Mouse (Mus musculus) heart, adult 2 months (tissue): ENCODE measurements around the gene St8sia1. TPM values are rescaled to one million over a fixed set of nuclear protein-coding genes. Genes with fewer than 3 reads are reported as not detected.
A peak's percentile ranks its signal among the peaks of the same experiment; 100 is the strongest.

ENCODE experiments used
- DNase-seq, 2 experiments: peaks; one replicate each; pipeline ENCODE4 v3.0.0; 2021
- H3K27ac ChIP-seq: fragments of 200-600 bp; 2 replicates; pipeline ENCODE4 v1.8.1; 2022
- H3K27me3 ChIP-seq: fragments of 200-500 bp; 2 replicates; pipeline ENCODE4 v1.6.1; 2012; ENCODE audit warnings: mild to moderate bottlenecking, low read length, inconsistent platforms, mixed read lengths; ENCODE audit not compliant: control insufficient read depth, insufficient read depth
- H3K36me3 ChIP-seq: fragments of 200-500 bp; 2 replicates; pipeline ENCODE4 v1.6.1; 2012; ENCODE audit warnings: low read length, inconsistent platforms; ENCODE audit not compliant: control insufficient read depth, insufficient read depth
- H3K4me1 ChIP-seq: fragments of 200-500 bp; 2 replicates; pipeline ENCODE4 v1.6.1; 2011; ENCODE audit warnings: low read length; ENCODE audit not compliant: control insufficient read depth, insufficient read depth
- H3K4me3 ChIP-seq: fragments of 200-600 bp; 2 replicates; pipeline ENCODE4 v1.8.1; 2022
- H3K79me2 ChIP-seq: fragments of 200-500 bp; replicated peaks from 2 replicates; pipeline ENCODE4 v1.6.1; 2012; ENCODE audit warnings: mild to moderate bottlenecking, inconsistent platforms, low read length, moderate library complexity, mixed read lengths; ENCODE audit not compliant: control insufficient read depth, insufficient read depth
- H3K9ac ChIP-seq: fragments of 200-500 bp; 2 replicates; pipeline ENCODE4 v1.6.1; 2012; ENCODE audit warnings: low read depth, mild to moderate bottlenecking, control low read depth, inconsistent platforms, low read length, mixed read lengths
- CTCF ChIP-seq: fragments of 200-600 bp; IDR thresholded peaks from 2 replicates; pipeline ENCODE4 v1.8.1; 2022; ENCODE audit warnings: antibody characterized with exemption, mild to moderate bottlenecking, moderate library complexity
- EP300 ChIP-seq: fragments of 200-500 bp; IDR thresholded peaks from 2 replicates; pipeline ENCODE4 v1.6.1; 2011; ENCODE audit warnings: low read depth, low read length, control low read depth; ENCODE audit not compliant: insufficient read depth
- POLR2A ChIP-seq: fragments of 200-500 bp; IDR thresholded peaks from 2 replicates; pipeline ENCODE4 v1.6.1; 2011; ENCODE audit warnings: mild to moderate bottlenecking, low read depth, low read length, control low read depth; ENCODE audit not compliant: insufficient read depth
- WGBS: fragments of 180-500 bp; shearing (Covaris S2); methylation state at CpG from one replicate; pipeline ENCODE4 v1.1.7; 2018; 5-methylcytosine and 5-hydroxymethylcytosine counted together
- intact Hi-C: fragments of 180-260 bp; cut with DNase I; formaldehyde crosslinking; loops from one replicate; pipeline ENCODE4 v1.15.1; 2025
- polyA plus RNA-seq: library from polyadenylated mRNA; depleted of rRNA; stranded (reverse); fragments of >200 nt; gene quantifications from 2 replicates; pipeline ENCODE4 v1.2.3, GENCODE M21; 2012
- total RNA-seq, 2 experiments: library from RNA; stranded (reverse); gene quantifications; 2 replicates each; pipeline ENCODE4 v1.2.3; 2021

St8sia1 gene
- total and polyA plus RNA-seq, 3 experiments, result 0.10 to 0.11 (median 0.10) TPM

DNA sequence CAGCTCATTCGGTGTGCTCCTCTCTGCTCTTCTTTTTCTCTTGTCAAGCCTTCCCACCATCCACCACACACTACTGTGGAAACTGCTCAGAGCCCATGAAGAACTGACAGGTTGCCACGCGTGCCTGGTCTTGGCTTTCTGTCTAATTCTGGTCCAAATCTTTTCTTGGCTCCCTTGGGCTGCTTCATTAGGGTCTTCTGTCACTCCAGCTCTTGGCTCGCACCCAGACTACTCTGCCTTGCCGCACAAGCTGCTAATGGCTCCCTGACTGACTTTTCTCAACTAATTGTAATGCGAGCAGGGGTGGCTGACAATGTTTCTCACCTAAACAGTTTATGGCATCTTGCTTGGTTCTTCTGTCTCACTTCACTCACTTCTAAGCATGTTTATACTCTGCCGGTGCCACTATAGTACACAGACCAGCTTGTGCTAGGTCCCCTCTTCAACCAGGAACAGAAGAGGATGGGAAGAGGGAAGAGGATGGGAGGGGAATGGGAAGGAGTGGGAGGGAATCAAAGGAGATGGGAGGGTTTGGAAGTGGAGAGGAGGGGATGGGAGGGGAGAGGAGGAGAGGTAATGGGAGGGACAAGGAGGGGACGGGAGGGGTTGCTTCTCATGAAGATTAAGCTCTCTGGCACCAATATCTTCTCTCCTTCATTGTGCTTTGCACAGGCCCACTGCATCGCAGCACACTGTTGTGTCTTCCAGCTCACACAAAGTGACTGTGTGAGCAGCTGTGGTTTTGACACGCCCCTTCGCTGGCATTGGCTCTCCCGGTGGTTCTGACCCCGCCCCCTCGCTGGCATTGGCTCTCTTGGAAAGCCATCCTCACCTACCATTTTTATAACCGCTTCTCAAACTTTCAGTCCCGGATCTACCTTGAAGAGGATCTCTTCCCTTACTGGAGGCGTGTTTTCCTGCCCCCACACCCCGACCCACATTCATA, 175.9 kb downstream of the St8sia1 start:
- DNase-seq, result no peak

DNA sequence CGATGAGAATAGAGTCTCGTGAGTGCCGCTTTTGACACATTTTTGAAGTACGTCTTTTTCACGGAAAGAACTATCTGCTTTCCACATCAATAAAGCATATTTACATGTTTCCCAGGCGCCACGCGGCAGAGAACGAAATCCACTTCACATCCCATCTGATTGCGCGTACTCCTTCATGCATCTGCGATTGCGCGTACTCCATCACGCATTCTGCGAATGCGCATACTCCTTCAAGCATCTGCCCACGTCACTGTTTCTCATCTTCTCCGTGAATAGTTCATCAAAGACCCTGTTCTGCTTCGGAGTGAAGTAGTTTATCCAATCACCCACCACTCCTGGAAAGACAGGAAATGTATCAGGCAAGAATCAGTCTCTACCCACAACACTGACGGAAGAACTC, 178.1 kb downstream of the St8sia1 start:
- intact Hi-C loops, result no loop called here
- no peak overlapping the region for H3K27ac ChIP-seq
- WGBS, result 86% methylated on average over 21 of the region's 21 CpGs

More for the DNA sequence above, 175.9 kb downstream of the St8sia1 start:
- Histone ChIP-seq H3K27ac (no peak overlapping the region), H3K4me1 (no peaks in the 10 kb centered on the region), H3K79me2 (no peaks in the 10 kb centered on the region), H3K4me3 (no peak overlapping the region), H3K27me3 (no peaks in the 10 kb centered on the region), H3K9ac (no peak overlapping the region), H3K36me3 (no peaks in the 10 kb centered on the region)
- TF ChIP-seq POLR2A (no peak), CTCF (no peak), EP300 (no peak)
- intact Hi-C loops, result no loop called here
- 51% methylated on average over 18 of the region's 18 CpGs for WGBS

DNA sequence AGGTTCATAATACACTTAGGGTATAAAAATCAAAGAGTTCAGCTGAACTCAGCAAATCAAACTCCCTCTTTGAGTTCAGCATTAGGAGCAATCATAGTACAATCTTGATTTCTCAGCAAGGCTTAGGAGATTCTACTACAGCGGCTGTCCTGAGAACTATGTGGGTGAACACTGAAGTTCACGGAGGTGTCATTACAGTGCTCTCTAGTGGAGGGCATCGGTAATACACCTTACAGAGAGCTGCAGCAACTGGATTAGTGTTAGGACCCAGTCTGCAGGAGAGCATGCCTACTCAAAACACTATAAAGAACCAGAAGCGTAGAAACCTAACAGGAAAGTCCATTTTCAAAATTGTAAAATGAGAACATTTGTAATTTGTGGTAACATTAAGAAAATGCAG, 178.9 kb downstream of the St8sia1 start:
- intact Hi-C loops, result no loop called here
- TF ChIP-seq CTCF, result peak; percentile 96
- TF ChIP-seq EP300, result no peak
- H3K27ac ChIP-seq, result no peak overlapping the region
- no peaks in the 10 kb centered on the region for H3K4me1 ChIP-seq
- no peaks in the 10 kb centered on the region for H3K27me3 ChIP-seq
- WGBS, result 31% methylated on average over 4 of the region's 4 CpGs
- H3K4me3 ChIP-seq, result no peak overlapping the region
- DNase-seq, result peak; percentile 17 to 27
- no peak overlapping the region for H3K9ac ChIP-seq
- no peaks in the 10 kb centered on the region for H3K79me2 ChIP-seq
- no peaks in the 10 kb centered on the region for H3K36me3 ChIP-seq

More for the DNA sequence above, 178.1 kb downstream of the St8sia1 start:
- DNase-seq, result no peak
- no peak overlapping the region for H3K4me3 ChIP-seq
- no peaks in the 10 kb centered on the region for H3K36me3 ChIP-seq
- H3K4me1 ChIP-seq, result no peaks in the 10 kb centered on the region
- H3K27me3 ChIP-seq, result no peaks in the 10 kb centered on the region
- H3K9ac ChIP-seq, result no peak overlapping the region
- TF ChIP-seq POLR2A (no peak), EP300 (no peak), CTCF (no peak)
- H3K79me2 ChIP-seq, result no peaks in the 10 kb centered on the region

DNA sequence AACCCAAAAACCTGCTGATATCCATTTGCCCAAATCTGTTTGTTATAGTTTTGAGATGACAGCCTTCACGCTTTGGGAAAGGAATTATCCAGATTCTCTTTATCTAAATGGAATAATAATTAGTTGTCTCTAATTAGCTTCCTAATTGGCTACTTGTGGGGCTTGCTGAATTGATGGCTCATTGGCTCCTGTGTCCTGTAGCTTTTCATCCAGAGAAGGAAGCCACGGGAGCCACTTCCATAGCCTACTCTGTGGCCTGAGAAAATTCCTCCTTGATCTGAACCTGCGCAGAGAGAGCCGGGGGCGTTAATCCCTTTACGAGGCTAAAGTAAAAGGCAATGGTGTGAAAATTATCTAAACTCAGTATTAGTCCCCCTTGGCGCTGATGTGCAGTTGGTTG, 183.0 kb downstream of the St8sia1 start:
- TF ChIP-seq CTCF (no peak), EP300 (no peak), POLR2A (no peak)
- Histone ChIP-seq H3K36me3 (no peaks in the 10 kb centered on the region), H3K79me2 (no peaks in the 10 kb centered on the region), H3K27ac (no peak overlapping the region), H3K9ac (no peak overlapping the region), H3K4me1 (no peaks in the 10 kb centered on the region), H3K4me3 (no peak overlapping the region), H3K27me3 (no peaks in the 10 kb centered on the region)
- intact Hi-C loops, result no loop called here
- DNase-seq, result no peak
- WGBS, result 82% methylated on average over 7 of the region's 7 CpGs

DNA sequence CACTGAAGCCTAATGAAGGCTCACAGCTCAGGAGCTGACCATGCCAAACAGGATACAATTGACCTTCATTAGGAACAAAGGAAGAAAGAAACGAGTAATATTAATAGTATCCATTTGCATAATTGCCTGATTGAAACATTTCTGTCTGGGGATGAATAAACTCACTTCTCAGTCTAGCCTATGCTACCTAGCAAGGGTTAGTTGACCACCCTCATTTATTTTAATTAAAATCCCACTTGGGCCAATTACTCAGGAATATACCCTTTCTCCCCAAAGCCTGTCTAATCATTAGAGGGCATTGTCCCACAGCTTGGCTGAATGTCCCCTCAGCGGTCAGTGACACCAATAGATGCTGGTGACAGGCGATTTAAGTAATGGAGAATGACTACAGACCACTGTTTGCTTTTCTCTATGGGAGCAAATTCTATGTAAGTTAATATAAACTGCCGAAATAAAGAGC, 183.6 kb downstream of the St8sia1 start:
- no peaks in the 10 kb centered on the region for H3K79me2 ChIP-seq
- H3K9ac ChIP-seq, result no peak overlapping the region
- intact Hi-C loops, result no loop called here
- H3K27me3 ChIP-seq, result no peaks in the 10 kb centered on the region
- no peak for DNase-seq
- WGBS, result 84% methylated on average over 4 of the region's 4 CpGs
- no peaks in the 10 kb centered on the region for H3K4me1 ChIP-seq
- no peaks in the 10 kb centered on the region for H3K36me3 ChIP-seq
- H3K4me3 ChIP-seq, result no peak overlapping the region
- no peak for TF ChIP-seq POLR2A
- no peak for TF ChIP-seq CTCF
- TF ChIP-seq EP300, result no peak
- no peak overlapping the region for H3K27ac ChIP-seq

DNA sequence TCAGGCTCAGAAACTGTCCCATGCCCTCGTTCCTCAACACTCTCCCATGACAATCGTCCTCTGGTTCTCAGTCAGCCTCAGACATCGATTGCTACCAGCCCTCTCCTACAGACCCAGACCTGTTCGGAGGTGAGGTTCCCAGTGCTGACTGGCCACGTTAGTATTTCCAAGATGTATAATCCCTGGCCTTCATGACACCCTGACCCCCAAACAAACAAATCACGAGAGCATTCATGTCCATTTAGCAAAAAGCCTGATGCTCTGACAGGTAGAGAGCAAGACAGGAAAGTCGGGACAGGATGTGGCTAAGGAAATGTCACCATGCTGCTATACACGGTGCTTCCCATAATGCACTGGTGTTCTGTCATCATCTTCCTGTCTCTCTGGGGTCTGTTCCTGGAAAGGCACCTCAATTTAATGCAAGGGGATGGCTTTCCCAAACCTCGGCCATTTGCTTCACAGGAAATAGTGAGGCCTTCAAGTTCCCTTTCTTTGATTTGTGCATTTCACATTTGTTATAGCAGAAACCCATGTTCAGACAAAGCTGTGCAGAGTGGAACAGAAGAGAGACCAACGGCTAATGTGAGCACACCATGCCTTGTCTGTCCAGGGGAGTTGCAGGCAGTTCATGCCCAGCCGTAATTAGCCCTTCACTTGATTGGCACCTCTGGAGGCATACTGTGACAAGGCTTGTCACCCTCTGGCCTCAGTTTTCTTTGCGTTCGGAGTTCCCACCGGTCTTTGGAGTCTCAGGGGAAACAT, 184.3 kb downstream of the St8sia1 start:
- Histone ChIP-seq H3K36me3 (no peaks in the 10 kb centered on the region), H3K4me1 (no peaks in the 10 kb centered on the region), H3K4me3 (no peak overlapping the region), H3K9ac (no peak overlapping the region), H3K79me2 (no peaks in the 10 kb centered on the region), H3K27me3 (no peaks in the 10 kb centered on the region), H3K27ac (no peak overlapping the region)
- DNase-seq, result no peak
- WGBS, result 64% methylated on average over 14 of the region's 14 CpGs
- intact Hi-C loops, result loop anchor here (1.0 to 10.0 kb wide), 3 partner anchors 35 to 395 kb away; no protein-coding TSS in a partner anchor
- TF ChIP-seq EP300 (no peak), POLR2A (no peak), CTCF (no peak)
